8 mouse cellular contexts compared by ENCODE assay signal in genomic region chr4:107349311-107350008, GRCm38 (mm10). TPM values are rescaled to one million over a fixed set of nuclear protein-coding genes. Genes with fewer than 3 reads are reported as not detected.
A peak's percentile ranks its signal among the peaks of the same experiment; 100 is the strongest.
DNase-seq lines count a peak whose midpoint lies in the region; ATAC-seq lines count a peak whose summit lies in the region.

No protein-coding gene starts in this region.

- H3K4me1 ChIP-seq in forebrain, embryonic 14.5 days (ENCODE audit: control insufficient read depth, insufficient read depth, low read length): no peaks in the 10 kb centered on the region
- no peaks in the 10 kb centered on the region for H3K4me1 ChIP-seq in forebrain, embryonic 11.5 days (replicated peaks; ENCODE audit: control insufficient read depth, insufficient read depth, low read length)
- H3K4me1 ChIP-seq in liver, embryonic 11.5 days (replicated peaks; ENCODE audit: control insufficient read depth, insufficient read depth, low read length): peaks cover 5% of the 10 kb centered on the region

- 72% methylated on average over 8 of the region's 8 CpGs for WGBS in forebrain, embryonic 14.5 days
- WGBS in forebrain, embryonic 11.5 days: 67% methylated on average over 8 of the region's 8 CpGs
- WGBS in liver, embryonic 11.5 days: 67% methylated on average over 8 of the region's 8 CpGs

- no peak overlapping the region for H3K4me3 ChIP-seq in forebrain, embryonic 14.5 days (ENCODE audit: low read depth, low read length)
- no peak overlapping the region for H3K4me3 ChIP-seq in forebrain, embryonic 11.5 days (ENCODE audit: low read depth, low read length)
- H3K4me3 ChIP-seq in liver, embryonic 11.5 days (ENCODE audit: low read depth, low read length): no peak overlapping the region

- H3K36me3 ChIP-seq in forebrain, embryonic 14.5 days (ENCODE audit: control insufficient read depth, insufficient read depth, low read length): no peaks in the 10 kb centered on the region
- H3K36me3 ChIP-seq in forebrain, embryonic 11.5 days (ENCODE audit: control insufficient read depth, insufficient read depth, low read length): no peaks in the 10 kb centered on the region
- H3K36me3 ChIP-seq in liver, embryonic 11.5 days (ENCODE audit: control insufficient read depth, insufficient read depth, low read length): no peaks in the 10 kb centered on the region

- no peaks in the 10 kb centered on the region for H3K9me3 ChIP-seq in forebrain, embryonic 14.5 days (replicated peaks; ENCODE audit: control insufficient read depth, low read length)
- no peaks in the 10 kb centered on the region for H3K9me3 ChIP-seq in forebrain, embryonic 11.5 days (ENCODE audit: control insufficient read depth, low read length)
- no peaks in the 10 kb centered on the region for H3K9me3 ChIP-seq in liver, embryonic 11.5 days (ENCODE audit: control insufficient read depth, low read length)

- H3K4me2 ChIP-seq in forebrain, embryonic 14.5 days (ENCODE audit: low read length): no peak overlapping the region
- no peak overlapping the region for H3K4me2 ChIP-seq in forebrain, embryonic 11.5 days (ENCODE audit: low read depth, low read length, severe bottlenecking)
- H3K4me2 ChIP-seq in liver, embryonic 11.5 days: no peak overlapping the region

- H3K9ac ChIP-seq in forebrain, embryonic 14.5 days (ENCODE audit: low read length): no peak overlapping the region
- no peak overlapping the region for H3K9ac ChIP-seq in forebrain, embryonic 11.5 days (ENCODE audit: low read length)
- no peak overlapping the region for H3K9ac ChIP-seq in liver, embryonic 11.5 days (ENCODE audit: low read depth, low read length)

- H3K27me3 ChIP-seq in forebrain, embryonic 14.5 days (replicated peaks; ENCODE audit: control insufficient read depth, insufficient read depth, low read length): no peaks in the 10 kb centered on the region
- H3K27me3 ChIP-seq in forebrain, embryonic 11.5 days (ENCODE audit: control insufficient read depth, insufficient read depth, low read length): no peaks in the 10 kb centered on the region
- H3K27me3 ChIP-seq in liver, embryonic 11.5 days (replicated peaks; ENCODE audit: control insufficient read depth, insufficient read depth, low read length): no peaks in the 10 kb centered on the region

- ATAC-seq in forebrain, embryonic 14.5 days: no peak
- ATAC-seq in forebrain, embryonic 11.5 days (replicated peaks; ENCODE audit: low FRiP score): no peak
- ATAC-seq in liver, embryonic 11.5 days (replicated peaks; ENCODE audit: low FRiP score): 0 out of 2 replicates have a peak, but pooled peaks have one; percentile 18

- peak; percentile 78 for DNase-seq in forebrain, embryonic 14.5 days (ENCODE audit: low spot score)
- no peak for DNase-seq in forebrain, embryonic 11.5 days (ENCODE audit: low spot score)
- peak; percentile 33 for DNase-seq in ES-CJ7 (ENCODE audit: low read depth, low spot score)
- DNase-seq in embryo, embryonic 11 days: peak; percentile 71
- DNase-seq in kidney, adult 9 months: peak; percentile 62
- DNase-seq in liver, embryonic 11.5 days (ENCODE audit: low spot score): no peak
- DNase-seq in natural killer cell, adult 2 months (ENCODE audit: low spot score in 2 of 2): peak; percentile 9 to 25
- no peak for DNase-seq in ovary, adult 18-20 months (ENCODE audit: low spot score)

- no peak overlapping the region for H3K27ac ChIP-seq in forebrain, embryonic 14.5 days (ENCODE audit: low read depth, low read length)
- no peak overlapping the region for H3K27ac ChIP-seq in forebrain, embryonic 11.5 days (ENCODE audit: low read depth, low read length)
- no peak overlapping the region for H3K27ac ChIP-seq in liver, embryonic 11.5 days (ENCODE audit: low read depth, low read length)

RNA-seq across cellular contexts. Expression of gene Ndc1, which starts 18.1 kb away (rescaled TPM):
- 23.9 and 25.0 TPM in 2 replicates for polyA plus RNA-seq in forebrain, embryonic 14.5 days (2014; fragmentation: Nextera tagmentation; extraction: Ambion mirVana)
- polyA plus RNA-seq in forebrain, embryonic 11.5 days (2014; fragmentation: Nextera tagmentation; extraction: Ambion mirVana): 53.7 and 54.5 TPM in 2 replicates
- 47.4 and 53.2 TPM in 2 replicates for polyA plus RNA-seq in liver, embryonic 11.5 days (2014; fragmentation: Nextera tagmentation; extraction: Ambion mirVana)

RNA-seq across cellular contexts. Expression of gene Yipf1, which starts 35.3 kb away (rescaled TPM):
- 57.9 and 66.4 TPM in 2 replicates for polyA plus RNA-seq in forebrain, embryonic 14.5 days (2014; fragmentation: Nextera tagmentation; extraction: Ambion mirVana)
- polyA plus RNA-seq in forebrain, embryonic 11.5 days (2014; fragmentation: Nextera tagmentation; extraction: Ambion mirVana): 35.6 and 40.8 TPM in 2 replicates
- polyA plus RNA-seq in liver, embryonic 11.5 days (2014; fragmentation: Nextera tagmentation; extraction: Ambion mirVana): 39.0 and 45.5 TPM in 2 replicates

RNA-seq across cellular contexts. Expression of gene Dio1, which starts 42.5 kb away (rescaled TPM):
- not detected in 2 replicates for polyA plus RNA-seq in forebrain, embryonic 14.5 days (2014; fragmentation: Nextera tagmentation; extraction: Ambion mirVana)
- not detected in 2 replicates for polyA plus RNA-seq in forebrain, embryonic 11.5 days (2014; fragmentation: Nextera tagmentation; extraction: Ambion mirVana)
- 0.12 TPM in 1 of 2 replicates, not detected in the other for polyA plus RNA-seq in liver, embryonic 11.5 days (2014; fragmentation: Nextera tagmentation; extraction: Ambion mirVana)

Comparison
In these comparisons a context has a peak if more than half of its experiments do, and no peak if none do; other contexts are left out.
1. DNase-seq: peak in forebrain, embryonic 14.5 days (single experiment), ES-CJ7 (single experiment), embryo, embryonic 11 days (single experiment), kidney, adult 9 months (single experiment) and natural killer cell, adult 2 months (2 of 2); none in forebrain, embryonic 11.5 days (single experiment), liver, embryonic 11.5 days (single experiment) and ovary, adult 18-20 months (single experiment).